Mouse (Mus musculus) olfactory bulb, adult 2 months (tissue): ENCODE data around the gene Npff.

ENCODE experiments used
- CTCF ChIP-seq: fragments of 200-500 bp; IDR thresholded peaks from 2 replicates; pipeline ENCODE4 v1.5.1; 2012; ENCODE audit warnings: low read depth, mild to moderate bottlenecking, low read length, moderate library complexity; ENCODE audit not compliant: insufficient read depth
- POLR2A ChIP-seq: fragments of 200-500 bp; IDR thresholded peaks from 2 replicates; pipeline ENCODE4 v1.6.1; 2012; ENCODE audit warnings: mild to moderate bottlenecking, low read depth, low read length, moderate library complexity; ENCODE audit not compliant: insufficient read depth

GRCm38 (mm10) chr15:102499370-102499769, 25.4 kb downstream of the Npff start:
- TF ChIP-seq POLR2A (no peak), CTCF (no peak)
